Mouse (Mus musculus) left cerebral cortex, adult 18-20 months (tissue): Measurements from ENCODE around the gene Plgrkt. TPM values are rescaled to one million over a fixed set of nuclear protein-coding genes. Genes with fewer than 3 reads are reported as not detected.
"Not testable (repeated sequence)": the region's sequence is repeated elsewhere in the genome, so short reads cannot be mapped to it uniquely, and the experiment has no call there.

Source experiments
- DNase-seq, 2 experiments: peaks; one replicate each; pipeline ENCODE4 v3.0.0; 2021 to 2022; ENCODE audit warnings: low spot score in 2 of 2, mixed read lengths in 1 of 2
- long read RNA-seq, 2 experiments: library from polyadenylated mRNA; stranded (forward); transcript quantifications; one replicate each; pipeline ENCODE4 v2.0.0; 2021
- total RNA-seq, 2 experiments: library from RNA; stranded (reverse); gene quantifications; 2 replicates each; pipeline ENCODE4 v1.2.3; 2021

Gene Plgrkt
- total RNA-seq: 10 to 100 TPM; 26.7 to 30.2 TPM
- long read RNA-seq, experiment 1, transcript Plgrkt-208 (6 exons, 1,020 nt): major isoform, 6 of 24 reads
- long read RNA-seq, experiment 1, partial matches to known transcripts: 11 of 24 reads
- long read RNA-seq, experiment 1, other reads (novel, unspliced or antisense): 5 of 24 reads
- long read RNA-seq, experiment 2, partial matches to known transcripts: 2 of 7 reads
- long read RNA-seq, experiment 2, other reads (novel, unspliced or antisense): 1 of 7 reads

DNA sequence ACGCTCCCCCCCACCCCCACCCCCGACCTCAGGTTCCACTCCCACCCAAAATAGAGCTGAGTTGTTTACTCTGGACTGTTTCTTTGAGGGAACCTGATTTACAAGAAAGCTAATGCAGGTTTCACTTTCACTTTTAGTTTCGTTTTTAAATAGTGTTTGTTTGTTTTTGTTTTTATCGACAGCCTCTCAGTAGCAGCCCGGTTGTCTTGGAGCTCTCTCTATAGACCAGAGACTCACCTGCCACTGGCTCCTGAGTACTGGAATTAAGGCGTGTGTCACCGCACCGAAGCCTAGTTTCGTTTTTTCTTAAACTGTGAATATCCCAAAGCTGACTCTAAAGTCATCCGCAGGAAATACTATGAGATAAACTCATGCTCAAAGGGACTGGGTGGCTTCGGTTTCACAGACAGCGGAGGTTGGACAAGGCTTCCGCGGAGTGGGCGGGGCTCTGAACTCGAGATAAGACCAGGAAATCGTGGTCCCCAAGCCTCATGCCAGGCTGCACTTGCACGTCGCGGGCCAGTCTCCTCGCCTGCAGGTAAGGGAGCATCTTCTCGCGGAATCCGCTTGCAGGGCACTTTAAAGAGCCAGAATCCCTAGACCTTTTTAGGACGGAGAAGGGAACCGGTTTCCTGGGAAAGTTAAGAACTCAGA, at the start of gene Plgrkt, which contains the start of gene Cd274:
Gene Plgrkt, minus strand, starts transcription at position 422 of the 654 bp plus-strand sequence.
Gene Cd274, plus strand, starts transcription at position 487 of the 654 bp plus-strand sequence.
- DNase-seq: peak; percentile 53 to 54

DNA sequence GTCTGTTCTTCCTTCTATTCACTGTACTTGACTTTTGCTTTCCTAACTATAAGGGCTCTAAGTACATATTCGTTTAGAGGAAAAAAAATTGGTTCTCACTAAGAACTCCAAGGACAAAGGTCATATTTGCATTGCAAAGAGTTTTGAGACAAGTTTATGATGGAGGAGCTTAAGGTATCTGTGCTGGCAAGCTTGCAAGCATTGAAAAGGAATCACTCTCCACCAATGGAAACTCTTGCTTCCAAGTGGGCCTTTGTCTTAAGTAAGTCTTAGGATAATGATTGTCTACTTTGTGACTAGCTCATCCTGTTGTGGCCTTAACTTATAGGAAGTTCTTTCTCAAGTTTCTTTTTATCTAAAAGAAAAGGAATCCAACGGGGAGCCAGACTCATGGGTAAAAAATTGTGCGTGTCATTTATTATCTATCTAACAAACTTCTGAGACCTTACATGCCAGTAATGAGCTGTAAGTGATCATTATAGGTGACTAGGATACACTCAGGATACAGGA, 49.3 kb upstream of the Plgrkt start:
- no peak for DNase-seq

DNA sequence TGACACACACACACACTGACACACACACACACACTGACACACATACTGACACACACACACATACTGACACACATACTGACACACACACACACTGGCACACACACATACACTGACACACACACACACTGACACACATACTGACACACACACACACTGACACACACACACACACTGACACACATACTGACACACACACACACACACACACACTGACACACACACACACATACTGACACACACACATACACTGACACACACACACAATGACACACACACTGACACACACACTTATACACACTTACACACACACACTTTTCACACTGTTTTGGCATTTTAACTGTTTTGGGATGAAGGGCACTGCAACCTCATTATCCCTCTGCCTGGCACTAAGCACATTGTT, 47.7 kb upstream of the Plgrkt start:
- DNase-seq: not testable (repeated sequence)

DNA sequence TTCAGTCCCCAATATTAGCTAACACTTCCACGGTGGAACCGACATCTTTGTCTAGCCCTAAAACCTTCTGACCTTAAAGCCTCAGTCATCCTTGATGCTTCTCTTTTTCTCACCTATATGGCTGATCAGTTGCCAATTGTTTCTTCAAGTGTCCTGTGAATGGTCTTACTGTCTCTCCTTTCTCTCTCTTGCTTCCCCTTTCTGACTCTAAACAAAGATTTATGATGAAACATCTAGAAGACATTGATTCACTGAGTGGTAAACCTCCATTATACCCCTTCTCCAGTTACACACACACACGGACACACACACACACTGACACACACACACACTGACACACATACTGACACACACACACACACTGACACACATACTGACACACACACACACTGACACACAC, 47.3 kb upstream of the Plgrkt start:
- DNase-seq: no peak

DNA sequence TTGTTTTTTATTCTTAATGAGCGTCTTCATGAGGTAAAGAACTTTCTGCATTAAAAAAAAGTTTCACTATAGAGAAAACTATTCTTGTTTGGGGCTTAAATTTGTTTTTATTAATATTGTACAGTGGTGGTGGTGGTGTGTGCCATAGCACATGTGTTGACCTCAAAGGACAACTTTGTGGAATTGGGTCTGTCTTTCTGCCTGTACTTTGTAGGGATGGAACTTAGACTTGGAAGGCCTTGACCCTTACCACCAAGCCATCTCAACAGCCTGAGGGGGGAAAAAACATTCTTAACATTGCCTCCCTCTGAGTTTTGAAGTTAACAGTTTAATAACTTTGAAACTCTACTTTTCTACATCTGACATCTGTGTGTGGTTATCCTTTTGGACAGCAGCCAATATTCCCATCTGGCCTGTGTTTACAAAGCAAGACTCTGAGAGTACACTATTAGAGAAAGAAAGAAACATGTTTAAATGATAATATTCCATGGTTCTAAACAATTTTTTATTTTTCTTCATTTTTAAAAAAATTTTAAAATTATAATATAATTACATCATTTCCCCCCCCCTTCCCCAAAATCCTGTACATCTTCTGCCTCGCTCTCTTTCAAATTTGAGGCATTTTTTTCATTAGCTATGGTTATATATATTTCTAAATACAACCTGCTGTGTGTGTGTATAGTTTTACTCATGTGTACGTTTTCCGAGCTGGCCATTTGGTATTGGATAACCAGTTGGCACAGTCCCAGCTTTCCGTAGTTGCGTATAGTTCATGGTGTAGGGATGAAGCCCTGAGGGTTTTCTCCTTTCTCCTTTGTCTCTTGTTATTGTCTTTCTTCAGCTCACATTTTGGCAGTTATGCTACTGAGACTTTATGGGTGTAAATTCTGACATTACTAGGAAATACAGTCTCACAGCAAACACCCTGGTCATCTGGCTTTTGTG, 45.6 kb upstream of the Plgrkt start:
- no peak for DNase-seq

DNA sequence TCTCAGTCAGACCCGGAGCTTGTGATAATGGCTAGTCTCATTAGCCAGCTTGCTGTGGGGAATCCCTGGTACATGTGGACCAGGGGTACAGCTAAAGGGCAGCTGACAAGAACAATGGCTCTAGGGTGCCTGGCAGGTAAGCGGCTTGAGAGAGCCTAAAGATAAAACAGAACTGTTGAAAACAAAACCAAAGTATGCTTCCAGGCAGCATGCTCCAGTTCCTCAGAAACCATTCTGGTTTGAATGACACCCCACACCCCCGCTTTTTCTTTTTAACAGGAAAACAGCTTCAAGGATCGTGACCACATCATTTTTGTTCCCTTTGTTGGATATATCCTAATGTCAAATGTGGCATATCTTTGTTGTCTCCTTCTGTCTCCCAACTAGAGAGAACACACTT, 43.4 kb upstream of the Plgrkt start, which contains the start of gene Pdcd1lg2:
Gene Pdcd1lg2, plus strand, starts transcription at position 301 of the 400 bp plus-strand sequence.
- no peak for DNase-seq

DNA sequence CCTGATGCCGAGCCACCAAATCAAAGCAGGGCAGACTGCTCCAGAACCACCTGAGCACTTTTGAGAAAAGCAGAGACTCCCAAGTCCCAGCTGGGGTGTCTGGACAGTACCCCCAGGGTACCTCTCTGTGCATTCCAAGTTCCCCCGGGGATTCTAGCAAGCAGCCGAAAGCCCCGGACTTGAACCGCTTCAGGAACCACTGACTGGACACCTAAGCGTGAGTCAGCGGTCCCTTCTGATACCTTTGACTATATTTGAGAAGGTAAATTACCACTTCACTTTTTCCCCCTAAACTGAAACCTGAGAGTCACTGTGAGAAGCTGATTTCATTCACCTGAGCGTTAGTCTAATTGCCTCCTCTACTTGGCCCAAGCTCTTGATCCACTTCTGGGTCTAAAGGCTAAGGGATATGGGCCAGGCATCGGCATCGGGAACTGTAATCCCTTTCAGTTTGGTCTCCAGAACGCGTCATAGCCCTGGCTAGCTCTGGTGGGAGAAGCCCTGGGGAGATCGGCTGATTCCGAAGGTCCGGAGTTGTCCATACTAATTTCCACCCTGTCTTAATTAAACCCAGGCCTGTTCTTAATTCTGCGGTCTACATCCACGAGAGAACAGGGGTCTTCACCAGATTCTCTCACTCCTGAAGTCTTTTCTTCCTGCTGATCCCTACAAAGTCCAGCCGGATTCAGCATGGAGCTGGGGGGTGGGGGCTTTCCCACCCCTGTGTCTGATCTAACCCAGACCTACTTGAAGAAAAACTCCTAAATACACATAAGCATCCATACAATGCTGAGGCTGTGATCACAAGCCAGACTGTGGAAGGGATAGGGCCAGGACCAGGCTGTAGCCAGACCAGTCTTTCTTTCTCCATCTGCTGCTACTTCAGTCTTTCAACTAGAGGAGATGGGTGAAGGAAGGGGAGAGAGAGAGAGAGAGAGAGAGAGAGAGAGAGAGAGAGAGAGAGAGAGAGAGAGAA, 39.1 kb upstream of the Plgrkt start:
- DNase-seq: no peak

DNA sequence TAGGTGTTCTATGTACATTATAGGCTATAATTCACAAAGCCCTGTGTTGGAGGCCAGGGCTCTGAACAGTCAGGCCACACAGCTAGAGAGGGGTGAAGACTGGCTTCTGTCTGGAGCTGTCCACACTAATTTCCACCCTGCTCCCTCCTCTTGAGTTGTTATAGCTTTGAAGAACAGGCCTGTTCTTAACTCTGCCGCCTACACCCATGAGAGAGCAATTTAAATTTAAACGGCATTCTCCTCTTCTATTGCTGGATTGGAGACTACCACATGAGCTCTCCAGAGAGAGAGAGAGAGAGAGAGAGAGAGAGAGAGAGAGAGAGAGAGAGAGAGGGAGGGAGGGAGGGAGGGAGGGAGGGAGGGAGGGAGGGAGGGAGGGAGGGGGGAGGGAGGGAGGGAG, 38.2 kb upstream of the Plgrkt start:
- DNase-seq: no peak

DNA sequence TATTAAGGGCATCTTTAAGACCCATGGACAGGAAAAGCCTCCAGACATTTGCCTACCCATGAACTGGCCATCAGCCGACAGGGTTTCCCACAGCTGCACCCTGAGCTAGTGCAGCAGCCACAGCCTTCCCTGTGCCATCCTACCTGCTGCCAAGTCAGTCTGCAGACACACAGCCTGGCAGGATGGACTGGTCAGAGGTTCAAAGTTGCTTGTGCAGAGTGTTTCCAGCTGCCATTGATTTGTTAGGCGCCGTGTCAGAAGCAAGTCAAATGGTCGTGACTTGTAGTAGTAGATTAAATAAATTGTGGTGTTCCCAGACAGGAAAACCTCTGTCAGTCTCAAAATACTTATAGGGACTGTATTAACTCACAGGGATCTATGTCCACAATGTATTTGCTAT, 36.1 kb upstream of the Plgrkt start:
- no peak for DNase-seq

DNA sequence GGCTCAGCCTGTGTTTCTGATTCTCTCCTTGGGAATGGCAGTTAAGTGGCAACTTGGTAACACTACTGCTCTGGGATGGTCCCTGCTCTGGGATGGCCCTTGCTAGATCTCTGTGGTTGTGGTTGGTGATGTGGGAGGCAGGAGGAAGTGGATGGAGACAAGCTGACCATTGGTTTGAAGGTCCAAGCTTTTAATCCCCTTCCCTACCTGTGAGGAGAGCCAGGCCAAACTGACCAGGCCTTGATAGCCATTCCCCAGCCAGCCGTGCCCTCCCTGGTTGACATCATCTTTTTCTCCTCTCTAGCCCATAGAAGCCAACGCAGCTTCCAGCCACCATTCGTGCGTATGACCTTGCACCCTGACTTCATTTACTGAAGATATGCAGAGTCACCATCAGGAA, 35.4 kb upstream of the Plgrkt start:
- no peak for DNase-seq

DNA sequence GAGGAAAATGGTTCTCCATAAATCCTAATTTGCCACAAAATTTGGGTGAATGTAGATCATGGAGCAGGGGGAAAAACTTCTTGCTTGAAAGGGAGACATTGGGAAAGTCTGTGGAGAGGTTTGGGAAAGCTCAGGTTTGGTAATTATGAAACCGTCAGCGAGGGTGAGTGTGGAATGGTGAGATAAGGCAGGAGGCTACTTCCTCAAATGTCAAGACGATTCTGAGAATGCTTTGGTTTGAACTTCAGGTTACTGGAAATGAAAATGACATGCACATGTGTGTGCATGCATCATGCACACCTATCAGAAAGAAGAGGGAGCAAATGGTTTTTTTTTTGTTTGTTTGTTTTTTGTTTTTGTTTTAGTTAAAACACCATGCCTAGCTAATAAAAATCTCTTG, 33.3 kb upstream of the Plgrkt start:
- DNase-seq: no peak

DNA sequence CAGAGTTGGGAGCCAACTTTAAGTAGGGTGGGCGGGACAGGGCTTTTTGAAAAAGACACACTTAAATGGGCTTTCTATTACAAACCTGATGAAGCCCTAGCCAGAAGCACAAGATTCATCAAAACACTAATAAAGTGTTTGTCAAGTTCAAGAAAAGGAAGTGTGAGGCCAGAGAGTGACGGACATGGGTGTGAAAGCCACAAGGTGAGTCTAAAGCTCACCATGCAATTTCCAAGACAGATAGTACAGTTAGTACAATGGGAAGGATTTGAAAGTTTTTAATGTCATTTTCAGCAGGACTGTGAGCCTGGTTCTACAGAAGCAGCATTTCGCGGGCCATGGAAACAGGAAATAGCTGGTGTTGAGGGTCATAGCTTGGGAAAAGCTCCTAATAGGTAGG, 32.6 kb upstream of the Plgrkt start:
- DNase-seq: no peak

DNA sequence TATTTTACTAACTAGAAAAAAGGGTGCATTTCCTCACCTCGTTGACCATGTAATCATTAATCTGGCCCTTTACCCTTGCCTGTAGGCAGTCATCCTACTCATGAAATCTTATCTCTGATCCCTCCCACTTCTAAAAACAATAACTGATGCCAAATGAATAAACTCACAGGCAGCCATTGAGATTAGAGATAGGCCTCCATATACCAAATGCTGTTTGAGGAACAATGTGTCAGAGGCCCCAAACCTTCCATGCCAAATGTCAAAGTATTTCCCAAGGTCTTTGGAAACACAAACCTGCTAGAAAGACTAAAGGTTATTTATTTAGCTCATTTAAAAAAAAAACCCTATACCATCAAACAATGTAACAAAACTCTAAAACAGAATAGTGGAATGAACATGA, 29.2 kb upstream of the Plgrkt start:
- no peak for DNase-seq

DNA sequence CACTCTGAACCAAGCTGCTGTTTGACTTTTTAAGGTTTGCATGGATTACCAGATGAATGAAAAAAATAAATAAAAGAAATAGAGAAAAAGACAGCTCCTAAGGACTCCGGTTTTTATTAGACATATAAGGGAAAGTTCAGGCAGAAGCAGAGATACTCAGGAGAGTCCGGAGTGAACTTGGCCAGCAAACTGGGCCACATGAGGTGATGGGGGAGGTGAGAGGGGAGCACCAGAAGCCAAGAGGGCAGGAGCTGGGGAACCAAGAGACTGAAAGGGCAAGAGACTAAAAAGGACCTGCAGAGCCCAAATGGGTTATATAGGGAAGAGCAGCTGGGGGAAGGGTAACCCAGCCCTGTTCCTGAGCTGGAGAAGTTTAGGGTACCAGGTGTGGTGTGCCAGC, 27.5 kb upstream of the Plgrkt start:
- DNase-seq: no peak

DNA sequence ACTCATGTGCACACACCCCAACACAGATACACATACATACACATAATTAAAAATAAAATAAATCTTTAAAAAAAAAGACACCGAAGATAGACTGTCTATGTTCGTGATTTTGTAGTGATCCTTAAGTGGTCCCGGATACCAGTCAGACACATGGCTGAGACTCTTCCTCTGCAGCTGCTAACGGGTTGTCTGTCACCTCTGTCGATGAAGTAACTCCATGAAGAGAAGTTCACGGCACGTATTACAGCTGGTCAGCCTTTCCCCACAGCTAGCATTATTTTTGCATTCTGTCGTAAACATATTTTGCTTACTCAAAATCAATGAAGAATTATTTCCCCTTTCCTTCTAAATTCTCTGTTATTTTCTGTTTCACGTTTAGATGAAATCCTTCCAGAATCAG, 26.1 kb upstream of the Plgrkt start:
- DNase-seq: no peak

DNA sequence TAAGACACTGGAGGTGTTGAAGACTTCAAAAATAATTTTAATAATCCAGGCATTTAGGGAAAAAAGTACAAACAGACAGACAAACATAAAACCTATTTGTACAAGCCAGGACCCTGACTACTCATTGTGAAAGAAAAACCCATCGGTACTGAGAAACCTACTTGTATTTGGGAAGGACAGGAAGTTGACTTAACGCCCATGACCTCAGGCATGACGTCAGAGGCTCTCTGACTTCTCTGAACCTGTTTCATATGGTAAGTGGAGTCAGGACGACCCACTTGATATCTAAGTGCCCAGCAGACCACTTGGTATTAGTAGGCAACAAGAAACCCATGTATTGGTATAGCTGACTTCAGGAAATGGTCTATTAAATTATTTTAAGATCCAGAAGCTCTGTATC, 24.1 kb upstream of the Plgrkt start:
- no peak for DNase-seq

DNA sequence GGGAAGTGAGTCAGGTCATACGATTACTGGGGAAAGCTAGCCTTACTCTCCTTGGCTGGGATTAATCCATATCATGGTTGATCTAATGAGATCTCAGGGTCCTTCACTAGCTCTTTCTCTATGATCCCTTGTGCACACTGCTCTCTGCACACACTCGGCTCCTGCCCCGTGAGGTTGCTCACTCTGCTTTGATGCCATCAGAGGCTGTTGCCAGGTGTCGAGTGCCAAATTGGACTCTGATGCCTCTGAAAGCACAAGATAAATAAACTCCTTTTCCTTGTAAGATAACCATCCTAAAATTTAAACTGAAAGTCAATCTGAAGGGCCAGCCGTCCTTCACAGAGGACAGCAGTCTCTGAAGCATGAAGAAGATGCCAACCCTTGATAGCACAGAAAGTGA, 23.3 kb upstream of the Plgrkt start:
- DNase-seq: no peak

DNA sequence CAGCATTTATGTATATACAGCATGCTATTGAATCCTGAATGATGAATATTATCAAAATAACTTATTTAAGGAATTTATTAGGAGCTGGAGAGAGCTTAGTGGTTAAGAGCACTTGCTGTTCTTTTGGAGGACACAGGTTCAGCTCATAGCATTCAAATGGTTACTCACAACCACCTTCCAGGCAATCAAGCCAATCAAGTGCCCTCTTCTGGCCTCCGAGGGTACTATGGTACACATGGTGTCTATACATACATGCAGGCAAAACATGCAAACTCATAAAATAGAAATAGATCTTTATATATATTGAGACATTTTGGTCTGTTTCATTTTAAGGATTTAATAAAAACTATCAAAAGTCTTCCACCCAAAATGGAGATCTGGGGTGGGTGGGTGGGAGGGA, 21.6 kb upstream of the Plgrkt start:
- DNase-seq: no peak

DNA sequence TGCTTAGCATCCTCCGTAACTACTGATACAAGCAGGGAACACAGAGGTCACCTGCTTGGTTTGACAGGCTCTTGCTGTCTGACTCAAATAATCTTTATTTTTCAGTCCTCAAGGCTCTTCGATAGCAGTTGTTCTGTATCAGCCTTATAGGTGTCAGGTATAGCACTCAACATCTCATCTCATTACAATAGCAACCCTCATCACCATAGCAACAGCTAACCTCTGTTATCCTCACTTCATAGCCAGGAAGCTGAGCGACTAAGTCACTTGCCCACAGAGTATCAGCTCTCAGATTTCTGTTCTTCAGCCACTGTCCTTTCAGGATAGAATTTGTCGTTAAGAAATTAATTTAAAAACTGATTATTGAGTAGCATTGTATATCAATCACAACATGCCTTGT, 18.6 kb upstream of the Plgrkt start:
- no peak for DNase-seq

DNA sequence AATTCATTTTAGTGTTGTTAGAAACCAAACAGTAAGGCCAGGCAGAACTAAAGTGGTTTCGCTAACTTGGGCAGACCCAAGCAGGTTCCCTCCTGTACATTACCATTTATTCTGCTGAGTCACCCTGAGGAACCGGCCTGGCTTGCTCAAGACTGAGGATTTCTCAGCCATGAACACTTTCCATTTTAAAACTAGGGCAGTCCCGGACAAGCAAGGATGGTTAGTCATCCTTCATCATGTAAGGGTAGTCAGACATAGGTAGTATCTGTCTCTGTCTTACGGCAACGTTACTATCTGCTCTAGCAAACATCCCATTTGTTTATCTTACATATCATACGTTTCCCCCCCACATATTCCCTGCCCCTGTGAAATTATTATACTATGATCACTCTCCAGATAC, 17.8 kb upstream of the Plgrkt start:
- no peak for DNase-seq

DNA sequence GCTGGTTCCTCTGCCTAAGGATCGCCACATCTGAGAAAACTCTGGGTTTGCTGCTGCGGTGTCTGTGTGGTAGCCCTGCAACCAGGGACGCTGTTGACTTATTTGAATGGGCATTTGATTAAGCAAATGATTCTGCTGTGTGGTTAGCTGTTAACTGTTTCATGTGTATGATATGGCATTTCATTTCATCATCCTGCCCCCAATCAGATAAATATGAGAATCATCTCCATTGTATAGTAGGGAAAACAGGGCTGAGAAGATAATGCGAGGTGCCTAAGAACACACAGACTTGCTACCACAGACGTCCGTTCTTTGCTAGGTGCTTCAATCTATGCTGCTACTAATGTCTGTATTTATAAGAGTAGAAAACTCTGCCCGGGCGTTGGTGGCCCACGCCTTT, 17.2 kb upstream of the Plgrkt start:
- DNase-seq: no peak
